Mouse (Mus musculus) cortical plate, adult 2 months (tissue): Measurements from ENCODE around the gene Ubac2. TPM values are rescaled to one million over a fixed set of nuclear protein-coding genes. Genes with fewer than 3 reads are reported as not detected.

ENCODE experiments used
- H3K27ac ChIP-seq: fragments of 200-500 bp; 2 replicates; pipeline ENCODE4 v1.5.1; 2012; ENCODE audit warnings: low read length, control low read depth, inconsistent platforms; ENCODE audit not compliant: insufficient read depth
- H3K4me1 ChIP-seq: fragments of 200-500 bp; 2 replicates; pipeline ENCODE4 v1.6.1; 2011; ENCODE audit warnings: low read length; ENCODE audit not compliant: control insufficient read depth, insufficient read depth
- H3K4me3 ChIP-seq: fragments of 200-500 bp; 2 replicates; pipeline ENCODE4 v1.5.1; 2011; ENCODE audit warnings: mild to moderate bottlenecking, low read length, control low read depth; ENCODE audit not compliant: insufficient read depth
- CTCF ChIP-seq: fragments of 200-500 bp; IDR thresholded peaks from 2 replicates; pipeline ENCODE4 v1.5.1; 2011; ENCODE audit warnings: mild to moderate bottlenecking, control low read depth, low read length; ENCODE audit not compliant: insufficient read depth; ENCODE audit errors: extremely low read depth
- POLR2A ChIP-seq: fragments of 200-500 bp; IDR thresholded peaks from 2 replicates; pipeline ENCODE4 v1.6.1; 2011; ENCODE audit warnings: mild to moderate bottlenecking, low read length, control low read depth; ENCODE audit not compliant: insufficient read depth; ENCODE audit errors: extremely low read depth
- polyA plus RNA-seq: library from polyadenylated mRNA; depleted of rRNA; stranded (reverse); fragments of >200 nt; gene quantifications from 2 replicates; pipeline ENCODE4 v1.2.3, GENCODE M21; 2012

Ubac2 gene
- polyA plus RNA-seq, 1 experiment = 41.5 TPM

DNA sequence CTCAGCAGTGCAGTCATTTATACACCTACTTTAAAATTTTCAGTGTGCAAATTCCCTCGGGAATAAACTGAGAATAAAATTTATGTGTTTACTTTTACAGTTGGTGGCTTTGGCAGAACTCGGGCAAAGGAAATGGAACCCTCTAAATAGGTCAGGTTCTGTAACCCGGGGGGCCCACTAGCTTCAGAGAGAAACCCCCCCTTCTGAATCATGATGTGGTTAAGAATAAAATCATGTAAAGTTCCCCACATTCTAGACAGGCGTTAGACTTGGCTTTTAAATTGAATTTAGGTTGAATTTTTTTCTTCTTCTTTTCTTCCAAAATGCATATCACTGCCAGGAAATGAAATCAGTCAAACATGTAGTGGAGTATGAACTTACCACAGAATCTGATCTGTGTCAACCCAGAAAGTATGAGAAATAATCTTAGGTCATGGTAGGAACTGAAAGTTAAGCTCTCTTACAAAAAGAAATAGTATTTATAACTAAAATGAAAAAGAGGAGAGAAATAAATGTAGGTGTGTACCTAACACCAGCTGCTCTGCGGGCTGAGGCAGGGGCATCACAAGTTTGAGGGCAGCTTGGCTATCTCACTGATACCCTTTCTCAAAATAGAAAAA is 76.9 kb downstream of the Ubac2 start:
- TF ChIP-seq CTCF = no peak
- no peak for TF ChIP-seq POLR2A
- no peaks in the 10 kb centered on the region for H3K4me1 ChIP-seq
- no peak overlapping the region for H3K4me3 ChIP-seq
- H3K27ac ChIP-seq = no peak overlapping the region

DNA sequence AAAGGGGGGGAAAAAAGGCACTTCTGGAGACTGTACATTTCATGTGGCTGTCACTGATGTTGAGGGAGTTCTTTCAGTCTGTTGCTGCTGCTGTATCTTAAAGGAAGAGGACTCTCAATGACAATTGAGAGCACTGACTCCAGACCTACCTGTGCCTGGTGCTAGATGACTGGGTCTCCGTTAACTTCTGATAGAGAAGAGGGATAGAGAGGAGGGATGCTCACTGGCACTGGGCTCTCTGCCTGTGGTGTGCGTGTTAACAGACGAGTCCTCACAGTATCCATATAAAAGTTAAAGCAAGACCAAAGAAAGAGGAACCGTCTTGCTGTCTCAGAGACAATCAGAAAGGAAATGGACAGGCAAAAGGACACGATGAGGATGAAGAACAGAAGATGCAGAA is 77.9 kb downstream of the Ubac2 start:
- Histone ChIP-seq H3K4me1 (no peaks in the 10 kb centered on the region), H3K4me3 (no peak overlapping the region), H3K27ac (no peak overlapping the region)
- TF ChIP-seq POLR2A = no peak
- TF ChIP-seq CTCF = no peak

DNA sequence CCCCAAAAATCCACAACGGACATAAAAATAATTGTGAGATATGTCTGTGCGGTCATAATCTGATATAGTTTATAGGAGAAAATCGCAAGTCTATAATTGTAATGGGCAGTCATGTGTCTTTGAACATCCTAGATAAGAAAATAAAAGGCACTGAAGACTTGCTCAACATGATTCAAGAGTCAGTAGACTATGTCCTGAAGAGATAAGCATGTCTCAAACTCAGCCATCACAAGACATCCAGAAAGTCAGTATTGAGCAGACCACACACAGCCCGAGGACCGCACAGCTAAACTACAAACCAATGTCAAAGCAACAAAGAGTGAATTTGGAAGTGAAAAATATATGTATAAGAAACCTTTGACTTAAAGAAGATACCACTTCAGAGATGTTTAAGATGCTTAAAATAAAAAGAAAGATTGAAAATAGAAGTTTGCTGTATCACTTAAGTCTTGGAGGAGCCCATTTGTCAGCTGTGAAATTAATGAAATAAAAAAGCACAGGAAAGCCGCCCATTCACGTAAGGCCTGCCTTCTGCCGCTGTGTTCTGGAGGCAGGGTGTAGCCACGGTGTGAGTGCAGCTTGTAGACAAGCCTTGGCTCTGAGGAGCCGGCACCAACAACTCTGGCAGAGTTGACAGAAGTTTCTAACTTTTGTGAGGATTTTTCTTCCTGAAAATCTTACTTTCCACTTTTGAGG is 78.9 kb downstream of the Ubac2 start:
- Histone ChIP-seq H3K4me1 (peaks cover 3% of the 10 kb centered on the region; the same call in 1 of the 2 replicates), H3K4me3 (no peak overlapping the region), H3K27ac (no peak overlapping the region)
- TF ChIP-seq CTCF (no peak), POLR2A (no peak)

DNA sequence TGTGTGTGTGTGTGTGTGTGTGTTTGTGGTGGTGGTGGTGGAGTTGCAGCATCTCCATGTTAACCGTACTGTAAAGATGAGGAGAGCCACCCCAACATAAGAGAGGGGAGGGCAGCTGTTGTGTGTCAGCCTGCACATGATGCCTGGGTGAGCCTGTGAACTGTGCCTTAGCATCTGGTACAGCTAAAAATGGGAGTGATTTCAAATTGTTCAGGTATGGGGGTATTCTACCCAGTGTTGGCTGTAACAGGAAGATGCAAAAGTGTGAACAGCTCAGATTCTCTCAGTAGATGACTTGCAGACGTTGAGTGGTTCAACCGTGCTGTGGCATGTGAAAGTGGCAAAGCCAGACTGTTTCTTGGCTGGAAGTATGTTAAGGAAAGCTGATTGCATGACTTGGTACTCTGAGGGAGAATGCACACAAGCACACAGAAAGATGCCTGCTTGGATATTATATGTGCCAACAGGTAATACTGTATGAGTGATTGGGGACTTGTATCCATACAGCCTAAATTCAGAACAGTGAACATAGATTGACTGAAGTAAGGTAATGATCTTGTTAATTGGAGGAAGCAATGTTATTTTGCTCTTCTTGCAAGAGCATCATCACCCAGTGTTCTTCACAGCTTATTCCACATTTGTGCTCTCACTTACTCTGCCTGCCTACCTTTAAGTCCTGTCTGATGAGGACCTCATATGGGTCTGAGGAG is 79.8 kb downstream of the Ubac2 start:
- Histone ChIP-seq H3K4me3 (no peak overlapping the region), H3K4me1 (peaks cover 4% of the 10 kb centered on the region), H3K27ac (no peak overlapping the region)
- TF ChIP-seq POLR2A = no peak
- no peak for TF ChIP-seq CTCF

DNA sequence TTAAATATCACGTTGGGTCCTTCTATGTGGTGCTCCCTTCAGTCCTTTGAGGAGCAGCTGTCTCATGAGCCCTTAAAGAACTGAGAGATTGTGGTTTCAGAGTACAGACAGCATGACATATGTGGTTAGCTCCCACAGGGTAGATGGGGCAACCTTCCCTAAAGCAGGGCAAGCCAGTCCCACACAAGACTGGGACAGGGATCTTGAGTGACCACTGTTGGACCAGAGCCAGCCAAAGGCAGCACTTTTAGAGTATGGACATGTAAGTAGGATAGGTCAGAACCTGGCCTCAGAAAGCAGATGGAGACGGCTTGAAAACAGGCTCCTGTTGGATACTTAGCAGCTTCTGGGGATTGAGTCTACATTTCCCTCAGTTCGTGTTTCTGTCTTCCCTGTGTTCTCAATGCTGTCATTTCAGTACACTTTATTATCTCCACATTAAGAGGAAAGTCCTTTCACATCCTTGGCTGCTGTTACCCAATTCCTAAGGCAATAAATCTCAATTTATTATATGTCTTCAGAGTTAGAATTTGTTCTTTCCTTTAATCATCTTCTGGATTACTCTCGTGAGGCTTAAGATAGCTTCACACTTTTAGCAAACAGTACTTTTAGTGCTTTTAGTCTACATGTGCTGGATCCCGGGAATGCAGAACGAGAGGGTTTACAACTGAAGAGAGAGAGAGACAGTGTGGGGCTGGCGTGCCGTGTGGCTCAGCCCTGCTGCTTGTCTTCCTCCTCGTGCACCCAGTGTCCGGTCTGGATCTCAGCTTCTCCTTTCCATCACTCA is 80.5 kb downstream of the Ubac2 start:
- no peak for TF ChIP-seq CTCF
- no peak for TF ChIP-seq POLR2A
- no peak overlapping the region for H3K4me3 ChIP-seq
- H3K4me1 ChIP-seq = peaks cover 7% of the 10 kb centered on the region
- no peak overlapping the region for H3K27ac ChIP-seq

DNA sequence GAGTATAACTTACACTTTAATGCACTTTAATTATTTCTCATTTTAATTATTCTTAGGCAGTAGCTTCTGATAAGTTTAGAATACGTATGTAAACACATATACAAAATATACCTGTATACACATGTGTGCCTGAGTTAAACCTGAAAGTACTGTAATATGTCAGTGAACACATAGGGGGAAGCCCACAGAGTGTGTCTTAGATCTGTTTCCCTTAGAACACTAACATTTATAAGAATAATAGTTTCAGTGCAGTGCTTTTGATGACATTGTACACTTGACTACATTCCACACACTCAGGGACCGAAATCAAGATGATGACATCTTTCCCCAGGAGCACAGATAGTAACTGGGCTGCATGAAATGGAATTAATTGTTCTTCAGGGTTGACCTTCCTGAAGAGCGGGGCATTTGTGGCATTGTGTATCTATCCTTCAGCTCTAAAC is 81.1 kb downstream of the Ubac2 start:
- Histone ChIP-seq H3K4me3 (no peak overlapping the region), H3K27ac (no peak overlapping the region), H3K4me1 (peaks cover 7% of the 10 kb centered on the region)
- TF ChIP-seq POLR2A (no peak), CTCF (no peak)

DNA sequence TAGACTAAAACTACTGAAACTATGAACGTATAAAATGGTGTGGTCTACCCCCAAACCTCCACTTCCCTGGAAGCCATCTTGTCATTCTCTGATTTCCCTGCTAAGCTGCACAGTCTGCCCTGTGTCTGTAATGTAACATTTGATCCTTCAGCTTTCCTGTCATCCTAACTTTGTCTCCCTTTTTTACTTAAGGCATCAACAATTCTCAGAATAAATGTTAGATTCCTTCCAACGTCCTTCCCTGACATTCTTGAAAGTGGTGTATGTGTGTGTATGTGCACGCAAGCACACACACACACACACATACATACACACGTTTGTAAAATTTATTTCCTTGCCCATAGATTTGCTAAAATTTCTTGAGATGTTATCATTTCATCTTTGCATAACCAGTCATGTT is 81.6 kb downstream of the Ubac2 start:
- Histone ChIP-seq H3K4me3 (no peak overlapping the region), H3K27ac (no peak overlapping the region), H3K4me1 (peaks cover 7% of the 10 kb centered on the region)
- TF ChIP-seq CTCF (no peak), POLR2A (no peak)

DNA sequence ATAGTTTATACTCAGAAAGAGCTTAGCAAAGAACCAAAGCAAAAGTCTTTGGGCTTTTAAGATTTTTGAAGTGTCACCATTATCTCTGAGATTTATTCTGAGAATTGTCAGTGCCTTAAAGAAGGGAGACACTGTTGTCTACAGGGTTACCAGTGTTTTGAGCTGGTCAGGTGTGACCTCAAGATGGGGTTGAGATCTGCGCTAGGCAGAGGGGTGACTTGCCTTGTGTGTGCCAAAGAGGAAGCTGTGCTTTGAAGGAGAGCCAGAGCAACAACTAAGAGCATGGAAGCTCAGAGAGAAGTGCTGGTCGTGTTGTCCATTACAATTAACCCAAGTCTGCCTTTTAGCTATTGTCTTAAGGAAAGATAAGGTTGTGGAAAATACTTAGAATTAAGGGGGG is 82.1 kb downstream of the Ubac2 start:
- Histone ChIP-seq H3K4me1 (peaks cover 7% of the 10 kb centered on the region), H3K4me3 (no peak overlapping the region), H3K27ac (no peak overlapping the region)
- TF ChIP-seq POLR2A (no peak), CTCF (no peak)

DNA sequence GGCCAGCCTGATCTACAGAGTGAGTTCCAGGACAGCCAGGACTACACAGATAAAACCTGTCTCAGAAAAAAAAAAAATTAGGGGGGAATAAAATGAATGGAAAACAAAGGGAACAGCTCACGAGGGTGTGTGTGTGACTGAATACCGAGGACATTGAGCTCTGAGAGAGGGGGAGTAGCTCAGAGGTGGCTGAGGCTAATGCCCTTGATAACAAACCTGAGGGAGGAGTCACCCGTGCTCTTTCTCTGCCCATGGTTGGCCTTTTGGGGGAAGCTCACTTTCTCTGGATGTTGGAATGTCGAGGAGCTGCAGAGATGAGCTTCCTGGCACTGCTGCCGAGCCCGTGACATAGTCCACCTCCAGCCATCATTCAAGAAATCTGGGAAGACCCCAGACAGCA is 82.6 kb downstream of the Ubac2 start:
- Histone ChIP-seq H3K4me1 (peaks cover 7% of the 10 kb centered on the region), H3K4me3 (no peak overlapping the region), H3K27ac (no peak overlapping the region)
- TF ChIP-seq CTCF = no peak
- no peak for TF ChIP-seq POLR2A
